Mouse (Mus musculus) liver, postnatal 0 days (tissue): ENCODE data around the gene Limd2. TPM values are rescaled to one million over a fixed set of nuclear protein-coding genes. Genes with fewer than 3 reads are reported as not detected.

ENCODE experiments used
- ATAC-seq: fragments of 200-750 bp; cut with Nextera tagmentation; 2 replicates; pipeline ENCODE4 v1.8.0; 2017; ENCODE audit warnings: mild to moderate bottlenecking, moderate library complexity
- DNase-seq: peaks from one replicate; pipeline ENCODE4 v3.0.0-alpha.2; 2016
- H3K27ac ChIP-seq: fragments of 300-500 bp; sonication (generic); 2 replicates; pipeline ENCODE4 v1.5.1; 2014; ENCODE audit warnings: antibody characterized with exemption, moderate library complexity, mild to moderate bottlenecking, low read depth
- H3K27me3 ChIP-seq: fragments of 300-500 bp; sonication (generic); 2 replicates; pipeline ENCODE4 v1.6.1; 2014; ENCODE audit warnings: low read length, control low read depth, mixed read lengths; ENCODE audit not compliant: insufficient read depth
- H3K36me3 ChIP-seq: fragments of 300-500 bp; sonication (generic); replicated peaks from 2 replicates; pipeline ENCODE4 v1.6.1; 2014; ENCODE audit warnings: mild to moderate bottlenecking, control low read depth, low read length, moderate library complexity, mixed read lengths; ENCODE audit not compliant: insufficient read depth
- H3K4me1 ChIP-seq: fragments of 300-500 bp; sonication (generic); 2 replicates; pipeline ENCODE4 v1.6.1; 2014; ENCODE audit warnings: antibody characterized with exemption, mild to moderate bottlenecking, control low read depth; ENCODE audit not compliant: insufficient read depth
- H3K4me2 ChIP-seq: fragments of 300-500 bp; sonication (generic); 2 replicates; pipeline ENCODE4 v1.6.1; 2014; ENCODE audit warnings: low read depth, mild to moderate bottlenecking, low read length, moderate library complexity, mixed read lengths
- H3K4me3 ChIP-seq: fragments of 300-500 bp; sonication (generic); 2 replicates; pipeline ENCODE4 v1.5.1; 2014; ENCODE audit warnings: low read depth, low read length
- H3K9ac ChIP-seq: fragments of 300-500 bp; sonication (generic); replicated peaks from 2 replicates; pipeline ENCODE4 v1.6.1; 2014; ENCODE audit warnings: mild to moderate bottlenecking, moderate library complexity
- H3K9me3 ChIP-seq: fragments of 300-500 bp; sonication (generic); 2 replicates; pipeline ENCODE4 v1.6.1; 2016; ENCODE audit warnings: mild to moderate bottlenecking, control low read depth, low read length, mixed read lengths
- CTCF ChIP-seq: sonication (generic); IDR thresholded peaks from 2 replicates; pipeline ENCODE4 v1.5.1; 2016; ENCODE audit warnings: antibody characterized with exemption, low read depth
- EP300 ChIP-seq: IDR thresholded peaks from 2 replicates; pipeline ENCODE4 v1.6.1; 2016; ENCODE audit warnings: antibody characterized with exemption, low read depth, mild to moderate bottlenecking
- WGBS: fragments of 180-500 bp; shearing (Covaris S2); extraction: QIAGEN DNeasy Blood & Tissue Kit; methylation state at CpG from one replicate; pipeline ENCODE4 v1.1.7; 2014; ENCODE audit not compliant: insufficient replicate concordance; 5-methylcytosine and 5-hydroxymethylcytosine counted together
- polyA plus RNA-seq: library from polyadenylated mRNA; unstranded; fragments of >200 nt; fragmentation: Nextera tagmentation; extraction: Ambion mirVana; gene quantifications from 2 replicates; pipeline ENCODE4 v1.2.1, GENCODE M21; 2015

Limd2 gene
- polyA plus RNA-seq, 1 experiment from 2014 or later = 77.5 TPM

DNA sequence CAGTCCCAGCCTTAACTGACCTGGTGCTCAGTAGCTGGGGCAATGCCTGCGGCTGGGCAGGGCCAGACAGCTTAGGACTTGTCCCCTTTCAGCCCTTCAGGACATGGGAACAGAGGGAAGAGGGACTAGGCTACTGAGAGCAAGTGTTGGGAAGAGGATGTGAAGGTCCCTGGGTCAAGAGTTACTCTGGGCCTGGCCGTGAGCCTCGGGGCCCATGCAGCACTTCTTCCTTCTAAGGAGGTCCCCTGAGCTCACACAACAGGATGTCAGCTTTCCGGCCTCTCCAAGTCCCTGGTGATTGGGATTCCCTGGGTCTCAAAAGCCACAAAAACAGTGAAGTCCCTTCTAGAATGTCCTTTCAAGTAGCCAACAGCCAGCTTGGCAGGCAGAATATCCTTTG lies 2.9 kb upstream of the Limd2 start:
- no peak overlapping the region for H3K9ac ChIP-seq
- H3K4me1 ChIP-seq = peaks cover 15% of the 10 kb centered on the region
- TF ChIP-seq CTCF = no peak
- no peak; the same call in 1 of the 2 replicates for TF ChIP-seq EP300
- peak overlapping the region; percentile 26; the same call in 1 of the 2 replicates for H3K4me2 ChIP-seq
- H3K9me3 ChIP-seq = no peaks in the 10 kb centered on the region
- WGBS = 58% methylated on average over 4 of the region's 4 CpGs
- peaks cover 3% of the 10 kb centered on the region for H3K36me3 ChIP-seq
- H3K27ac ChIP-seq = peak overlapping the region; percentile 64
- ATAC-seq (no peak), DNase-seq (no peak)
- H3K4me3 ChIP-seq = no peak overlapping the region
- no peaks in the 10 kb centered on the region for H3K27me3 ChIP-seq

DNA sequence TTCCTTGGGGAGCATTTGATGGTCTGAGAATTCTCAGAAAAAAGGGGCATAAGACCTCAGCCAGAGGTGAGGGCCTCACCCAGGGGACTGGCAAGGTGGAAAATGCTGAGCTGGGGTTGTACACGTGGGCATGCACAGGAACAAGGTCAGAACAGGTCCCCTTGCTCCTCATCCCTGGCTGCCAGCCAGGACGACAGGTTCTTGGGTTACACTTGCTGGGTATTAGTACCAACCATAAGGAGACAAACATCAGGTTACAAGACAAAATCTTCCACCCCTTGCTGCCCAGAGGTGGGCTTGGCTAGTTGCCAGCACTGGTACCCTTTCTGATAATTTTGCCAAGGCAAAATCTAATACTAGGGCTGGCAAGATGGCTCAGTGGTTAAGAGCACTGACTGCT lies 1.6 kb upstream of the Limd2 start:
- peaks cover 5% of the 10 kb centered on the region for H3K36me3 ChIP-seq
- no peak overlapping the region for H3K4me2 ChIP-seq
- DNase-seq = no peak
- no peak overlapping the region for H3K4me3 ChIP-seq
- WGBS = 80% methylated on average over 2 of the region's 2 CpGs
- no peak overlapping the region for H3K27ac ChIP-seq
- peaks cover 15% of the 10 kb centered on the region for H3K4me1 ChIP-seq
- H3K9ac ChIP-seq = no peak overlapping the region
- no peaks in the 10 kb centered on the region for H3K9me3 ChIP-seq
- no peak for ATAC-seq
- TF ChIP-seq CTCF (no peak), EP300 (no peak)
- no peaks in the 10 kb centered on the region for H3K27me3 ChIP-seq

DNA sequence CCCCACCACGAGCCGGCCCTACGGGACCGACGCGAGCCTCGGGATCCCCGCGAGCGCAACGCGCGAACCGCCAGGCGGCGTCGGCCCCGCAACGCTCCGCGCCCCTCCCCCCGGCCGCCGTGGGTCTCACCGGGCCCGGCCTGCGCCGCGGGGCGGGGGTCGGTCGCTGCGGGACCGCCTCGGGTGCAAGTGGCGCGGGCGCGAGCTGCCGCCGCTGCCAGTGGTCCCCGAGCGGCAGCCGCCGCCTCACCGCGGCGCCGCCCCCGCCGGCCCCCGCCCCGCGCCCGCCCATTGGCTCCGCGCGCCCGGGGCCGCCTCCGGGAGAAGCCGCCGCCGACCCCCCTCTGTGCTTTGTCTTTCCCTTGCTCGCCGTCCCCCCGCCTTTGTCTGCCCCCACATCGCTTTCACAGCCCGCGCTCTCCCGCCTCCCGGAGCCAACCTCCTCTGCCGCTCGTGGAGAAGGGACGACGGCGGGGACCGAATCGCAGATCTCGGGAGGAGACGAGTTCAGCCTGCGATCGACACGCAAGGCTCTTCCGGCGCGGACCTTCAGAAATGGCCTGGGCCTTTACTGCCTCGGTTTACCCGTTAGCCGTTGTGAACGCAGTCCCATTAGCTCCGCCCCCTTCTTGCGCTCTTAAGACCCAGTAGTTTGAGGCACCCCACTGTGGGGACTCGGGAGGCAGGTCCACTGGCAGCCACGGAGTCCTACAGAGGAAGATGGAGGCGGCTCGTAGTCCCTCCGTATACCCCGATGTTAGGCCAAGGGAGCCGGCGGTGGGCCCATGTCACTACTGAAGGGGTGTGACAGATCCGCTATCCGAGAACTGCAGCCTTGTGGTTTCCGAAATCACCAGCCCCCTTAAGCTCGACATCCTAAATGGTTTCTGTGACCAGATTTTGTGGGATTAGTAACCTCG lies 479 bp downstream of the Limd2 start:
- WGBS = 1% methylated on average over 69 of the region's 106 CpGs
- Histone ChIP-seq H3K9ac (peak overlapping the region; percentile 88), H3K4me3 (peak overlapping the region; percentile 75), H3K36me3 (peaks cover 13% of the 10 kb centered on the region), H3K9me3 (no peaks in the 10 kb centered on the region), H3K4me2 (peak overlapping the region; percentile 93), H3K4me1 (peaks cover 19% of the 10 kb centered on the region), H3K27ac (peak overlapping the region; percentile 97), H3K27me3 (no peaks in the 10 kb centered on the region)
- peak; percentile 75 for DNase-seq
- no peak for TF ChIP-seq EP300
- no peak for TF ChIP-seq CTCF
- peak; percentile 45 for ATAC-seq

DNA sequence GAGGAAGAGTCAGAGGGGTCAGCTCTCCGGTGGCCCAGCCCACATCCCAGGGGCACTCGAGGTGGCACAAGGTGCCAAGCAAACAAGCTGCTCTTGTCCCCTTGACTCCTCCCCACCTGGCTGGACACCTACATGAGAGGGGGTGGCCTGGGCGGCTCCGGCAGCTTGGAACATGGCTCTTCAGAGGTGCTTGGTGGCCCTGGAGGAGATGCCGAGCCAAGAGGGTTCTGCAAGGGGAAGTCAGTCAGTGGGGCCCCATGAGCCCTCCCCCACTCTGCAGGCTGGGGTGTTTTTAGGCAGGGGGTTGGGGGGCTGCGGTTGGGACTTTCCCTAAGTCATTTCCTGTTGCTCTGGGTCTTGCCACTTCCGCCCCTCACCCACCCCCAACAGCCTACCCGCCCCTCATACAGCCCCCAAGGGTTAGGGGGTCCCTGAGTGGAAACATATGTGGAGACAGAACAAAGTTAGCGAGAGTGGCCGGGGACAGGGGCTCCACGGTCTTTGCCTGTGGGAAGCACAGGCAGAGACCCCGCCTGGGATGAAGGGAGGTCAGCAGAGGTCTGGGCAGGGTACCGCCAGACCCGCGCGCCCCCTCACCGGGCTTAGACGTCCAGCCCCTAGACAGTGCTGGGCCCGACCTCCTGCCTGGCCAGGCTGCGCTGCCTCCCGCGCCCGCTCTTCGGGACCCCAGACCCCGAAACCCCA lies 1.3 kb downstream of the Limd2 start:
- Histone ChIP-seq H3K9ac (peak overlapping the region; percentile 88), H3K36me3 (peaks cover 18% of the 10 kb centered on the region), H3K27me3 (no peaks in the 10 kb centered on the region), H3K4me2 (peak overlapping the region; percentile 93), H3K27ac (peak overlapping the region; percentile 97), H3K9me3 (no peaks in the 10 kb centered on the region), H3K4me1 (peaks cover 25% of the 10 kb centered on the region), H3K4me3 (peak overlapping the region; percentile 75)
- under 1% methylated on average over 22 of the region's 25 CpGs for WGBS
- ATAC-seq (peak; percentile 43), DNase-seq (peak; percentile 72)
- TF ChIP-seq CTCF (no peak), EP300 (no peak)

DNA sequence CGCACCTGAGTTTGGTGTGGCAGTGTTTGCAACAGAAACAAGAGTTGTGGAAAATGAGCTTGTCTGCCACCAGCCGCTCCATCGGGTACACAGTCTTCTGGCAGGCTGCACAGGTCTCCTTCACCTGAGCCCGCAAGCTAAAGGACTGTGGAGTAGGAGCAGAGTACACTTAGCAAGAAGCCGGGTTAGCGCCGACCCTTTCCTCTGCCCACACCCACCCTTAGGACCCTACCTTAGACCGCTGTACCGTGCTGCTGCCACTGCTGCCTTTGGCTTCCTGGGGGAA lies 1.8 kb downstream of the Limd2 start:
- Histone ChIP-seq H3K36me3 (peaks cover 21% of the 10 kb centered on the region), H3K27ac (peak overlapping the region; percentile 97), H3K9ac (peak overlapping the region; percentile 88), H3K4me1 (peaks cover 30% of the 10 kb centered on the region), H3K4me3 (peak overlapping the region; percentile 75), H3K9me3 (no peaks in the 10 kb centered on the region), H3K27me3 (no peaks in the 10 kb centered on the region), H3K4me2 (peak overlapping the region; percentile 93)
- TF ChIP-seq CTCF (no peak), EP300 (no peak)
- ATAC-seq (no peak), DNase-seq (no peak)
- WGBS = 27% methylated on average over 9 of the region's 9 CpGs
